Mouse (Mus musculus): ENCODE measurements around the gene Slc34a2.

The Slc34a2 gene

GRCm38 (mm10) chr5:53037781-53038180 lies at the start of gene Slc34a2:
Gene Slc34a2 (plus strand): TSS chr5:53038081.
- no peak for DNase-seq

DNA sequence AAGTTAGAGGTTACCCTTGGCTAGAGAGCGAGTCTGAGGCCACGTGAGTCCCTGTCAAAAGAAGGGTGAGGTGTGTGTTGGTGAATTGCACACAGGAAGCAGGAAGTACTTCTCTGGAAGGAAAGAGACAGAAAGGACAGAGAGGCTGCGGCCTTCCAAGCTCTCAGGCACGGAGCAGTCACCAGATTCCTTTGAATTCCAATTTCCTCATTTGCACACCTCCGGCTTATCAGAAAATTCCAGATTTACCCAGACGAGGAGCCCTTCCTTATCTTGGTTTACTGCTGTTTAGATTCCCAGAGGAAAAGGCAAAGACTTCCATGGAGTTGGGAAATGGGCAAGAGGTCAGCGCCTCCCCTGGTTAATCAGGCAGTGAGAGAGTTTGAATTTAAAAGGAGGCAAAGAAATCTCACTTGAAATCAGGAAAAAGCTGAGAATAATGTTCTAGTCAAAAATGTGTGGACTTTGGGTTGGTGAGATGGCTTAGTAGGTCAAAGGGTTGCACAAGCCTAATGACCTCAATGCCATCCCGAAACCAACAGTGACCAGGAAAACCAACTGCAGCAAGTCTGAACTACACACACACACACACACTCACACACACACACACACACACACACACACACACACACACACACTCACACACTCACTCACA lies 47.1 kb upstream of the Slc34a2 start:
- peak; percentile 60 for DNase-seq

GRCm38 (mm10) chr5:52992210-52992897 lies 45.5 kb upstream of the Slc34a2 start:
- DNase-seq = no peak

GRCm38 (mm10) chr5:52993490-52994282 lies 44.2 kb upstream of the Slc34a2 start:
- peak; percentile 72 for DNase-seq

DNA sequence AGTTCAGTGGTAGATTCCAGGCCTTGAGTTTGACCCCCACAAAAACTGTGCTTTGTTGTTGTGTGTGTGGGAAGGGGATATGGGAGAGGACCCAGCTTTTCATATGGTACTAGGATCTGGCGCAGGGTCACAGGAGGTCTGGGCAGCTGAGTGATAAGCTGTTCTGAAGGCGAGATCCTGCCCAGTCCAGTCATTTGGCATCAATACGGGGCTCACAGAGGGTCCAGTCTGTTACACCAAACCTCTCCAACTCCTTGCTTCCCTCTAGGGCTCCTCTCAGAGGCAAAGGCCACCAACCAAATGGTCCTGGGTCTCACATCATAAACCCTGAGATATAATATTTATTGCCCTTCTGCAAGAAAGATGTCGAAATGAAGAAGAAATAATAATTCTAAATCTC lies 42.4 kb upstream of the Slc34a2 start:
- no peak for DNase-seq

DNA sequence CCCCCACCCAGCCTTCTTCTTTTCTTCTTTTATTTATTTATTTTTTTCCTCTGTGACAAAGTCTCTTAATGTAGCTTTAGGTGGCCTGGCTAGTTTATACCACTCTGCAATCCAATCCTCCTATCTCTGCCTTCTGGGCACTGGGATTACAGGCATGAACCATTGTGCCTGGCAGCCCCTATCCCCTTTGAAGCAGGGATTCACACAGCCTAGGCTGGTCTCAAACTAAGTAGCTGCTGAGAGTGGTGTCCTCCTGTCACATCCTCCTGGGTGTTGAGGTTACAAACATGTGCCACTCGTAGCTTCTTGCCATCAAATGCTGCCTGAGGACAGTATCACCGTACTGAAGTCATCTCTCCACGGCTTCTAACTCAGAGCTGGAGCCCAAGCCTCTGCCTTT lies 41.7 kb upstream of the Slc34a2 start:
- no peak for DNase-seq

- no peak for DNase-seq
Measured at GRCm38 (mm10) chr5:52996601-52997000, 41.3 kb upstream of the Slc34a2 start.

- DNase-seq = no peak
Measured at GRCm38 (mm10) chr5:52997032-52997431, 40.8 kb upstream of the Slc34a2 start.

GRCm38 (mm10) chr5:52998097-52998760 lies 39.7 kb upstream of the Slc34a2 start:
- no peak for DNase-seq

DNA sequence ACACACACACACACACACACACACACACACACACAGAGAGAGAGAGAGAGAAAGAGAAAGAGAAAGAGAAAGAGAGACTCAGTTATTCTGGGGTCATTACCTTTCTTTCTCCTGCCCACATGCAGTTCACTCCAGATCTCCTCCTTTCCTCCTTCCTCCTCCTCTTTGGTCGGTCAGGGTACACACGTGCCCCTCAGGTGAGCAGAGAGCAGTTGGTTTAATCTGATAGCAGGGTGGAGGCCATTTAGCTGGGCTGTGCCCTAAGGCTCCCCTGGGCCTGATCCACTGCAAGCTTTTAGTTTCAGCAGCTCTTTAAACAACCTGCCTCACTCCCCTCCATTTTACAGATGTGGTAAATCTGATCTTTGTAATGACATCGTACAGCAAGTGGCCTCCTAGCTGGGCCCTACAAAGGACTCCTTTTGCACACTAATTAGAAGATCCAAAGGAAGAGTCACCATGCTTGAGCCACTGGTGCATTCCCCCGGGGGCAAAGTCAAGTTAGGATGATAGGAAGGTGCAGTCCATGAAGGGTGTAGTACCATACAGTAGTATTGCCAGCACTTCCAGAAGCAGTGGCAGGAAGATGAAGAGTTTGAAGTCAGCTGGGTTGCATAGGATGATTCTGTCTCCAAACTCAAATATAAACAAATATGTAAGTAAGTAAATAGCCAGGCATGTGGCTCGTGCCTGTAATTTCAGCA lies 37.6 kb upstream of the Slc34a2 start:
- DNase-seq = no peak

DNA sequence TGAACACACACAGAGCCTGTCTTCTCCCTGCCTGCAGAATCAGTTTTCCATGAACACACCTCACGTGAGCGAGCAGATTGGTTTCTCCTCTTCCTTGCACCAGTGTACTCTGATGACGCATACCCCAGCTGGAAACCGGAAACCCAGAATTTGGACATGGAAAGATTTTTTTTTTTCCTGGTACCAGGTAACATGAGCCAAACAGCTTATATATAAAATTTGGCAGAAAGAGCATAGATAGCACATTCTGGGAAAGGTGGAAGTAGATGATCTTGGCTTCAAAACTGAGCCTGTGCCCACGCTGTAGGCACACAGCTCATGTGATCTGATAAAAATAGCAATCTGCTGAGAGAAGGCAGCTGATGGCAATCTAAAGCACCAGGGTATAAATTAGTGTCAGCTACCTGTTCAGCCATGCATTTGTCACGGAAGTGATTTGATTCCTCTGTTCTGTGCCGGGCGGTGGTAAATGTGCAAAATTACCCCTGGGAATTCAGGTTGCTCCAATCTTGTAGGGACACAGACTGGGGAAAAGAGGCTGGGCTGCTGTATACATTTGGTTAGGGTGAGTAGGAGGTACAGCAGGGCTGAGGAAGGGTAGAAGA lies 35.2 kb upstream of the Slc34a2 start:
- no peak for DNase-seq

DNA sequence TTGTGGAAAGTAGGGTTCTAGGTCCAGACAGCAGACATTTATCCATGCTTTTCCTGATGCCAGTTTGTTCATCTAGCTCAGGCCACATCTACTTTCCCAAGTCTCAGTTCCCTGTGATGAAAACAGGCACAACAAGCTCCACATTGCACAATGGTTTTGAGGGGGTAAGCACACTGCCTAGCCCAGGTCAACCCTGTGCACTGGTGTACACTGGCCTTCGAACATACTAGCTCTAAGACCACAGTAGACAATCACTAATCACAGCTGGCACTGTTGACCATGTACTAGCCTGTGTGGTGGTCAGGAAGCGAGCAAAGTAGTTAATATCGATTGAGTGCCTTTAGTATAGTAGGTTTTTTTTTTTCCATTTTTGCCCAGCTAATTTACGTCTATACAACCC lies 34.4 kb upstream of the Slc34a2 start:
- no peak for DNase-seq

GRCm38 (mm10) chr5:53003981-53004380 lies 33.9 kb upstream of the Slc34a2 start:
- no peak for DNase-seq

GRCm38 (mm10) chr5:53009027-53009769 lies 28.7 kb upstream of the Slc34a2 start:
- no peak for DNase-seq

- DNase-seq = no peak
Measured at GRCm38 (mm10) chr5:53009770-53010133, 28.1 kb upstream of the Slc34a2 start.

- no peak for DNase-seq
Measured at GRCm38 (mm10) chr5:53011327-53011726, 26.6 kb upstream of the Slc34a2 start.

DNA sequence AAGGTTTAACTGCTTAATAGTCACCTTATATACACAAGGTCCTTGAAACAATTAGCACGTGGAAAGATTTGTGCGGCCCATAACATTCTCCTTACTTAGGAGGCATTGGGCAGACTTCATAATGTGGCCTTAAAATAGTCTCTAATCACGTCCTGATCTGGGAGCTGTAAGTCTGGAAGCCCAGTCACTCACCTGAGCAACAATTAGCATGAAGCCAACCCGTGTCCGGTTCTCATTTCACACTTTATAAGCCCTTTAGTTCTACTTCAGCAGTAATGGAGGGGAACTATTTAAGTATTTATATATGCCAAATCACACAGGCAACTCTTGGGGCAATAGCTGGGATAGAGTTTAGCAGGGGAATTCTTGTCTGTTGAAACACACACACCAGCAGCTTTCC lies 21.3 kb upstream of the Slc34a2 start:
- DNase-seq = no peak

GRCm38 (mm10) chr5:53018316-53018715 lies 19.6 kb upstream of the Slc34a2 start:
- no peak for DNase-seq

DNA sequence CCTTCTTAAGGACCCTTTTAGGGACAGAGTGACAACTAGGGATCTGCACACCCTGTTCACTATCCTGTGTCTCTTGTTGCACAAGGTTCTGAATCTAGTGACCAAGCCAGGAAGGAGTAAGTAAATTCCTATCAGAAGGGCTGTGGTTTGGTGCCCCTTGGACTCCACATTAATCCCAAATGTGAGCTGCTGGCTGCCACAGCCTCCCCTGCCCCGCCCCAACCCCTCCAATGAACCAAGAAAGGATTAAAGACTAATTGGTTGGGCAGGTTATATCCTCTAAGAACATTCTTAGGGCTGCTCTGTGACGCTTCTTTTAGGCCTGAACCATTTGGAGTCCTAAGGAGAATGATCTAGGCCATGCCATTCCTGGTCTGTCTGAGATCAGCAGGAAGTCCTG lies 14.4 kb upstream of the Slc34a2 start:
- DNase-seq = no peak

- DNase-seq = peak; percentile 42
Measured at GRCm38 (mm10) chr5:53023901-53024300, 14.0 kb upstream of the Slc34a2 start.

- DNase-seq = peak; percentile 19
Measured at GRCm38 (mm10) chr5:53025276-53025973, 12.5 kb upstream of the Slc34a2 start.

Data from lung, postnatal 36 days (tissue).